Mouse (Mus musculus) heart, adult 8-10 months (tissue): ENCODE measurements around the gene Kdelr1. TPM values are rescaled to one million over a fixed set of nuclear protein-coding genes. Genes with fewer than 3 reads are reported as not detected.
"Not testable (repeated sequence)": the region's sequence is repeated elsewhere in the genome, so short reads cannot be mapped to it uniquely, and the experiment has no call there.

Experiments used
- DNase-seq: peaks from one replicate; pipeline ENCODE4 v3.0.0; 2022; ENCODE audit warnings: low spot score
- total RNA-seq, 4 experiments: library from RNA; stranded (reverse); gene quantifications; 2 replicates each; pipeline ENCODE4 v1.2.4; 2022

Kdelr1 gene
- total RNA-seq, 4 experiments from 2014 or later = 115 to 134 (median 127) TPM

- no peak for DNase-seq
Observed at GRCm38 (mm10) chr7:45869787-45870186, 2.8 kb upstream of the Kdelr1 start.

- no peak for DNase-seq
Observed at GRCm38 (mm10) chr7:45870282-45871058, 2.1 kb upstream of the Kdelr1 start.

DNA sequence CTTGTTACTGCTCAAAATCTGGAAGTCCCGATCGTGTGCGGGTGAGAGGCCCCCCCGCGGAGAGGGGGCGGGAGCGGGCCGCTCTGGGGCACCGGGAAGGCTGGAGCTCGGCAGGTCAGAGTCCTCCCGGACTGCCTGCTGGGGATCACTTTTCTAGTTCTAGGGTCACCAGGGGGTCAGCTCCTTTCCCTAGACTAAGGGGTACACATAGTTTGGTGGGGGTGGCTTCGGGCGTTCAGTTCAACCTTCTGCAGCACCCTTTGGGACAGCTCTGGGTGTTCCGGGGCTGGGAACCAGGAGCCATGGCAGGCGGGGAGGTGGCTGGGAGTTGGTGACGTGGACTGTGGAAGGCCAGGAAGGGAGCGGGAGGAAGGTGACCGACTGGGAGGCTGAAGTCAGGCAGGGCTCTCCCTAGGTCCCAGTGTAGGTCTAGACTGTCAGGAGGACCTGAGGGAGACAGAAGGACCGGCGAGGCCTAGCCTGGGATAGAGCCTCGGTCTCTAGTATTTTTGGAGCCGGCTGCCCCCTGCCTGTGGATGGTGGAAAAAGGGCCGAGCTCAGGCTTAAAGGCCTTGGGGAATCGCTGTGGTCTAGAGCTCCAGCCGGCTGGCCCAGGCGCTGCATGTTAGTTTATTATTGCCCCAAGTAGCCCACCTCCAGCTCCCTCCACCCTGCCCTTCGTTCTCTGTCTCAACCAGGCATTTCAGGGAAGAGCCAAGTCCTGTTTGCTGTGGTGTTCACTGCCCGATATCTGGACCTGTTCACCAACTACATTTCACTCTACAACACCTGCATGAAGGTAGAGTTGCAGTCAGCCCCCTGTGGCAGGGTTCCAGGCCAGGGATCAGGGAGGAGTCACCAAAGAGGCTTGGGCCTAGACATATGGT lies 732 bp downstream of the Kdelr1 start:
- peak; percentile 52 for DNase-seq

- DNase-seq = no peak
Observed at GRCm38 (mm10) chr7:45876895-45877294, 4.3 kb downstream of the Kdelr1 start.

- DNase-seq = not testable (repeated sequence)
Observed at GRCm38 (mm10) chr7:45878278-45878677, 5.7 kb downstream of the Kdelr1 start, which contains the start of gene Grin2d. TSS of gene Grin2d (minus strand) at chr7:45878378.

GRCm38 (mm10) chr7:45880531-45880930 lies 8.0 kb downstream of the Kdelr1 start:
- DNase-seq = no peak

DNA sequence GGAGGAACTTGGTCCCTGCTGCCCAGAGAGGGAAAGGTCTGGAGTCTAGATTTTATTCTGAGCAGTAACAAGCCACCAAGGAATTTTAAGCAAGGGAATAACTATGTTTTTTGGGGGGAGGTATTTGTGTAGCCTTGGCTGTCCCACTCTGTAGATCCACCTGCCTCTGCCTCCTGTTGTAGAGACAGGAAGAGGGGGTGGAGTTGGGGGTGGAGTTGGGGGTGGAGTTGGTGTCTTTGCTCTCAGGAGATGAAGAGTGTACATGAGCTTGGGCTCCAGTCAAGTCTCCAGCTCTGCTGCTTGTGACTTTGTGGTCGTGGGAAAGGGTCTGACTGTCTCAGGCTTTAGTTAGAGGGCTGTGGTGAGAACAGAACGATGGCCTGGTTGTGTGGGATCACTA lies 8.4 kb downstream of the Kdelr1 start:
- DNase-seq = no peak

DNA sequence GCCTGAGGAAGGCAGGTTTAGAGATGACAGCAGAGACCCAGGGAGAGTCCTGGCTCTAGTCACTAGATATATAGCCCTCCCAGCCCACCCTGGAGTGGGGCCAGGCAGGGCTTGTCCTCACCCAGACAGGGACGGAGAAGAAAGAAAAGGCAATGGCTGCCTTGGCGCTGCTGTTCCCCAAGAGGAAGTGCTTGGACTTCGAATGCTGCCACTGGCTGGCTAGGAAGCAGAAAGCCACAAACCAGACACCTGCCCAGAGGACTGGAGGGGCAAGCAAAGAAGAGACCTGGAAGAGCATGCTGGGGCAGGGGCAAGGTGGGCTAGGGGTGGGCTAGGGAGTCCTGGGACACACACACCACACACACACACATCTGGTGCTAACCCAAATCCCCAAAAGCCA lies 14.7 kb downstream of the Kdelr1 start:
- no peak for DNase-seq

- DNase-seq = no peak
Observed at GRCm38 (mm10) chr7:45892651-45893050, 20.1 kb downstream of the Kdelr1 start.

- DNase-seq = no peak
Observed at GRCm38 (mm10) chr7:45895931-45896516, 23.5 kb downstream of the Kdelr1 start.

DNA sequence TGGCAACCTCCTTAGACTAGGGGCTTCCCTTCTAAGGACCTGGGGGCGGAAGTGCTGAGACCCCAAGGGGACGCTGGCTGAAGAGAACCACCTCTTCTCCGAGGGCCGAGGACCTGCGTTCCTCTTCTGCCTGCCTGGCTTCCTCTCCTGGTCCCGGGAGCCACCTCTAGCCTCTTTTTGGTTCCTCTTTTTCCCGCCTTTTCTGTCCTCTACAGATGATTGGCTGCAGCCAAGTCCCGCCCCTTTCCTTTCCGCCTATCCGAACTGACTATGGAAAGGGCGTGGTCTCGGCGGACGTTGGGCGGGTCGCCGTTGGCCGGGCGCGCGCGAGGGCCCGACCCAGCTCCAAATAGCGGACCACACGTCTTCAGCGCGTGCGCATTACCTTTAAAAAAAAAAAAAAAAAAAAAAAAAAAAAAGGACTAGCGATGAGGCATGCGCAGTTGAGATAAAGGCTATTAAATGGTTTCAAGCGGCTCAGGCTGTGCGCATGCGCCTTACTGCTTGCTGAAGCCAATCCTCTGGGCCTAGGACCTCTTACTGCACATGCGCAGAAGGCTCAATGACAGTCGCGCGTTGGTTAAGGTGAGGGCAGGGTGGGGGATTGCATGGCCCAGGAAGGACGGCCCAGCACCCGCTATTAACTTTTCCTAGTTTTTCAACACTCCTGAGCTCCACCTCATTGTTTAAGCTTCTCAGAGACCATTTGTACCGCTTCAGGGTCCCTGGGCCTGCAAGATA lies 24.1 kb downstream of the Kdelr1 start, which contains the start of the genes Syngr4 and Tmem143:
Gene Syngr4, minus strand, starts transcription at position 198 of the 741 bp plus-strand sequence.
Gene Tmem143, plus strand, starts transcription at position 425 of the 741 bp plus-strand sequence.
- peak; percentile 97 for DNase-seq

GRCm38 (mm10) chr7:45897258-45897757 lies 24.7 kb downstream of the Kdelr1 start:
- no peak for DNase-seq

GRCm38 (mm10) chr7:45898125-45898524 lies 25.6 kb downstream of the Kdelr1 start:
- DNase-seq = peak; percentile 21

GRCm38 (mm10) chr7:45901562-45901961 lies 29.0 kb downstream of the Kdelr1 start:
- DNase-seq = no peak

DNA sequence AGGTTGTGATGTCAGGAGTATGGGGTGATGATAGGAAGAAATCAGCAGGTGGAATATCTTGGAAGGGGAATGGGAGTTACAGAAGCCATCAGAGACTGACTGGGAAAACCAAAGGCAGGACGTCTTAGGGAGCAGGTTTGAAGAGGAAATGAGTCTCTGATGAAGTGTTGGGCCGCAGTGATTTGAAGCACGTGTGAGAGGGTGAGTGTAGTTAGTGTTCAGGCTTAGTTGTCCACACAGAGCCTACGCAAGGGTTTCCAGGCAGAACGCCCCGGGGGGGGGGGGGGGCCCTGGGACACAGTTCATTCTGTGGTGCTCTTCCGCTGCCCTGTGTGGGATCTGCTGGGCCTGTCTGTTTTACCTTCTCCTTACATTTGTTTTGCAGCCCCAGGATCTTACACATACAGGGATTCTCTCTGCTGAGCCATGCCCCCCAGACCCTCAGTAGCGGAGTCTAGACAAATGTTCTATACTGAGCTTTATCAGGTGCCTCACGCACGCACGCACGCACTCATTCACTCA lies 30.0 kb downstream of the Kdelr1 start:
- no peak for DNase-seq

GRCm38 (mm10) chr7:45906622-45907021 lies 34.0 kb downstream of the Kdelr1 start:
- no peak for DNase-seq

- no peak for DNase-seq
Observed at GRCm38 (mm10) chr7:45908384-45908783, 35.8 kb downstream of the Kdelr1 start.

DNA sequence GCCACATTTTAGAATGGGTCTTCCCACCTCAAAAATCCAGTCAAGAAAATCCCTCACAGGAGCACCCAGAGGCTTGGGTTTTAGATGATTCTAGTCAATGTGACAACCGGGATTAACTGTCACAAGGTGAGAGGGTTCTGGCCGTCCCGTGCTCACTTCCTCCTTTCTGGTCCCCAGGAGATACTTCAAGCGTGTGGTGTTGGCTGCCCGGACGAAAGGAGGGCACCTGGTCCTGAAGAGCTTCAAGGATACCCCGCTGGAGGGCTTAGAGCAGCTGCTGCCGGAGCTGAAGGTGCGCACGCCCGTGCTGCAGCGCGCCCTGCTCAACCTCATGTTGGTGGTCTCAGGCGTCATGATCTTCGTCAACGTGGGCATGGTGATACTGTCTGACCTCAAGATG lies 36.6 kb downstream of the Kdelr1 start:
- no peak for DNase-seq

DNA sequence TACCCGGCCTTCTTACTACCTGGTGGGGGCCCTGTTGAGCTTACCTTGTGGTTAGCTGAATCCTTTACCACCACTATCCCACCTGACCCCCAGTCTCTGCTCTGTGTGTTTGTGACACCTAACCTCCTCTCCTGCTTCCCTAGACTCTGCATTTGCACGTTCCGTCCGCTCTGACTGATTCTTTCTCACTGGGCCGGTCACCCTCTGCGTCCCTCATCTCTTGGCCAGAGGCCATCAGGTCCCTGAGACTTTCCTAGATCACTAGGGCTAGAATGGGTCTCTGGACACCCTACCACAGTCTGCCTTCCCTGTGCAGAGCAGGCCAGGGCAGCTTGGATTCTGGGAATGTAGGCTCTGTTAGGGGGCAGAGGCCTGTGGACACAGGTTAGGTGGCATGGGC lies 41.5 kb downstream of the Kdelr1 start:
- DNase-seq = no peak

GRCm38 (mm10) chr7:45915011-45915410 lies 42.4 kb downstream of the Kdelr1 start:
- DNase-seq = no peak
